Mouse (Mus musculus) heart, embryonic 11.5 days (tissue): Measurements from ENCODE around the gene Zfp282. TPM values are rescaled to one million over a fixed set of nuclear protein-coding genes. Genes with fewer than 3 reads are reported as not detected.
A peak's percentile ranks its signal among the peaks of the same experiment; 100 is the strongest.
"Not testable (repeated sequence)": the region's sequence is repeated elsewhere in the genome, so short reads cannot be mapped to it uniquely, and the experiment has no call there.

Source experiments
- ATAC-seq: fragments of 200-750 bp; cut with Nextera tagmentation; replicated peaks from 2 replicates; pipeline ENCODE4 v1.8.0; 2017; ENCODE audit warnings: moderate library complexity; ENCODE audit not compliant: insufficient number of reproducible peaks, low FRiP score, low TSS enrichment
- H3K27ac ChIP-seq: fragments of 300-500 bp; sonication (generic); 2 replicates; pipeline ENCODE4 v1.5.1; 2014; ENCODE audit warnings: mild to moderate bottlenecking, low read depth, low read length
- H3K27me3 ChIP-seq: fragments of 300-500 bp; sonication (generic); 2 replicates; pipeline ENCODE4 v1.6.1; 2014; ENCODE audit warnings: mild to moderate bottlenecking, low read length, mixed read lengths; ENCODE audit not compliant: control insufficient read depth, insufficient read depth
- H3K36me3 ChIP-seq: fragments of 300-500 bp; sonication (generic); 2 replicates; pipeline ENCODE4 v1.6.1; 2014; ENCODE audit warnings: mild to moderate bottlenecking, low read length, moderate library complexity, mixed read lengths; ENCODE audit not compliant: control insufficient read depth, insufficient read depth
- H3K4me1 ChIP-seq: fragments of 300-500 bp; sonication (generic); 2 replicates; pipeline ENCODE4 v1.6.1; 2014; ENCODE audit warnings: low read length; ENCODE audit not compliant: control insufficient read depth, insufficient read depth
- H3K4me2 ChIP-seq: fragments of 300-500 bp; sonication (generic); 2 replicates; pipeline ENCODE4 v1.6.1; 2014; ENCODE audit warnings: mild to moderate bottlenecking, moderate library complexity
- H3K4me3 ChIP-seq: fragments of 300-500 bp; sonication (generic); 2 replicates; pipeline ENCODE4 v1.5.1; 2014; ENCODE audit warnings: low read depth, low read length
- H3K9ac ChIP-seq: fragments of 300-500 bp; sonication (generic); 2 replicates; pipeline ENCODE4 v1.6.1; 2014; ENCODE audit warnings: mild to moderate bottlenecking, low read depth, low read length, moderate library complexity
- H3K9me3 ChIP-seq: fragments of 300-500 bp; sonication (generic); replicated peaks from 2 replicates; pipeline ENCODE4 v1.6.1; 2016; ENCODE audit warnings: low read length; ENCODE audit not compliant: control insufficient read depth
- WGBS: fragments of 180-500 bp; shearing (Covaris S2); extraction: QIAGEN DNeasy Blood & Tissue Kit; methylation state at CpG from one replicate; pipeline ENCODE4 v1.1.7; 2014; ENCODE audit not compliant: insufficient replicate concordance; 5-methylcytosine and 5-hydroxymethylcytosine counted together
- polyA plus RNA-seq: library from polyadenylated mRNA; unstranded; fragments of >200 nt; fragmentation: Nextera tagmentation; extraction: Ambion mirVana; gene quantifications from 2 replicates; pipeline ENCODE4 v1.2.1, GENCODE M21; 2014

Zfp282 gene
- polyA plus RNA-seq, 1 experiment from 2014 or later, result 6.0 TPM

GRCm38 (mm10) chr6:47841077-47841476 is 35.9 kb upstream of the Zfp282 start:
- WGBS, result 100% methylated on average over 1 of the region's 1 CpGs
- ATAC-seq, result no peak

GRCm38 (mm10) chr6:47841831-47842230 is 35.2 kb upstream of the Zfp282 start:
- no peaks in the 10 kb centered on the region for H3K36me3 ChIP-seq
- H3K4me3 ChIP-seq, result no peak overlapping the region
- no peaks in the 10 kb centered on the region for H3K27me3 ChIP-seq
- no peak overlapping the region for H3K27ac ChIP-seq
- no peak overlapping the region for H3K4me2 ChIP-seq
- WGBS, result 87% methylated on average over 2 of the region's 2 CpGs
- H3K4me1 ChIP-seq, result 0 out of 2 replicates have a peak, but pooled peaks cover 3% of the 10 kb centered on the region
- H3K9me3 ChIP-seq, result no peaks in the 10 kb centered on the region
- no peak overlapping the region for H3K9ac ChIP-seq
- ATAC-seq, result no peak

More at GRCm38 (mm10) chr6:47841077-47841476, 35.9 kb upstream of the Zfp282 start:
- no peaks in the 10 kb centered on the region for H3K9me3 ChIP-seq
- no peak overlapping the region for H3K27ac ChIP-seq
- no peaks in the 10 kb centered on the region for H3K27me3 ChIP-seq
- no peak overlapping the region for H3K4me3 ChIP-seq
- H3K4me1 ChIP-seq, result 0 out of 2 replicates have a peak, but pooled peaks cover 3% of the 10 kb centered on the region
- H3K9ac ChIP-seq, result no peak overlapping the region
- no peak overlapping the region for H3K4me2 ChIP-seq
- H3K36me3 ChIP-seq, result no peaks in the 10 kb centered on the region

DNA sequence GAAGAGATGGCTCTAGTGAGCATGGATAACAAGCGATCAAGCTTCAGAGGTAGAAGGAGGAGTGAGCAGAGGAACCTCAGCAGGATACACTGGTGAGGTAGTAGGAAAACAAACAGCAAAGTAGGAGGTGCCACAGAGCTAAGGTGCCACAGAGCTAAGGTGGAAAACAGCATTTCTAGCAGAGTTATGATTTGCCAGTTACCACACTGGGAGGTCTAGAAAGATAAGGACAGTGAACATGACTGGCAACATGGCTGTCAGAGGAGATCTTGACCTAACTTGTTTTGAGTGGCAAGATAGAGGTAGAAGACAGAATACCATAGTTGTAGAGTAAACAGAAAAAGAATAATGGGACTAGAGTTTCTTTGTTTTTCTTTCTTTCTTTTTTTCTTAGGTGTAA is 34.7 kb upstream of the Zfp282 start:
- Histone ChIP-seq H3K4me1 (0 out of 2 replicates have a peak, but pooled peaks cover 3% of the 10 kb centered on the region), H3K36me3 (no peaks in the 10 kb centered on the region), H3K9ac (no peak overlapping the region), H3K4me3 (no peak overlapping the region), H3K27ac (no peak overlapping the region), H3K27me3 (no peaks in the 10 kb centered on the region), H3K4me2 (no peak overlapping the region), H3K9me3 (no peaks in the 10 kb centered on the region)
- ATAC-seq, result no peak
- 86% methylated on average over 1 of the region's 1 CpGs for WGBS

DNA sequence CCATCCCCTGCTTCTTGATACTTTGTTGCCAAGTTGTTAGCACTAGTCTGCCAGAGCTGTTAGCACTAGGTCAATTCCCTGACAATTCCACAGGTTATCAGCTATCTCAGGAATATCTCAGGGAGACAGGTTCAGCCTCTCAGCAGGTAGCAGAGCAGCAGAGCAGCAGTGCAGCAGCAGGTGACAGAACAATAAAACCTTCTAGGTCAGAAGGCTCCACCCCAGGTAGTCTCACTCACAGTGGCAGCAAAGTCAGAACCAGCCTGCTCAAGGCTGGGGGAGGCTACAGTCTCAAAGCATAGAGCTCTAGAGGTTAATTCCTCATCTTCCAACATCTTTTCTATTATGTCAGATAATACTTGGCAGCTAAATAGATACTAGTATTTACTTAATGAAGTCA is 31.2 kb upstream of the Zfp282 start:
- no peak overlapping the region for H3K9ac ChIP-seq
- ATAC-seq, result no peak
- H3K27me3 ChIP-seq, result no peaks in the 10 kb centered on the region
- H3K4me1 ChIP-seq, result no peaks in the 10 kb centered on the region
- no peaks in the 10 kb centered on the region for H3K36me3 ChIP-seq
- H3K4me3 ChIP-seq, result no peak overlapping the region
- no peaks in the 10 kb centered on the region for H3K9me3 ChIP-seq
- H3K27ac ChIP-seq, result no peak overlapping the region
- H3K4me2 ChIP-seq, result no peak overlapping the region

GRCm38 (mm10) chr6:47857241-47857640 is 19.8 kb upstream of the Zfp282 start:
- Histone ChIP-seq H3K4me2 (no peak overlapping the region), H3K4me3 (no peak overlapping the region), H3K27ac (no peak overlapping the region), H3K9me3 (no peaks in the 10 kb centered on the region; the same call in 1 of the 2 replicates), H3K36me3 (peaks cover 3% of the 10 kb centered on the region; the same call in 1 of the 2 replicates), H3K9ac (no peak overlapping the region), H3K4me1 (no peaks in the 10 kb centered on the region), H3K27me3 (no peaks in the 10 kb centered on the region)
- 90% methylated on average over 6 of the region's 6 CpGs for whole genome bisulfite sequencing
- ATAC-seq, result no peak

DNA sequence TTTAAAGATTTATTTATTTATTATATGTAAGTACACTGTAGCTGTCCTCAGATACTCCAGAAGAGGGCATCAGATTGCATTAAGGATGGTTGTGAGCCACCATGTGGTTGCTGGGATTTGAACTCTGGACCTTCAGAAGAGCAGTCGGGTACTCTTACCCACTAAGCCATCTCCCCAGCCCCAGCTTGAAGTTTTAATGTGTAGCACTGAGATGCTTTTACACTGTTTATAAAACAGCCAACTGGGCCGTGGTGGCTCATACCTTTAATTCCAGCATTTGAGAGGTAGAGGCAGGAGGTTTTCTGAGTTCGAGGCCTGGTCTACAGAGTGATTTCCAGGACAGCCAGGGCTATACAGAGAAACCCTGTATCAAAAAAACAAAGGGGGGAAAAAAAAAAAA is 19.3 kb upstream of the Zfp282 start:
- 77% methylated on average over 3 of the region's 3 CpGs for WGBS
- not testable (repeated sequence) for ATAC-seq, H3K4me1 ChIP-seq, H3K27me3 ChIP-seq, H3K27ac ChIP-seq, H3K9ac ChIP-seq, H3K4me2 ChIP-seq, H3K9me3 ChIP-seq, H3K36me3 ChIP-seq, H3K4me3 ChIP-seq

DNA sequence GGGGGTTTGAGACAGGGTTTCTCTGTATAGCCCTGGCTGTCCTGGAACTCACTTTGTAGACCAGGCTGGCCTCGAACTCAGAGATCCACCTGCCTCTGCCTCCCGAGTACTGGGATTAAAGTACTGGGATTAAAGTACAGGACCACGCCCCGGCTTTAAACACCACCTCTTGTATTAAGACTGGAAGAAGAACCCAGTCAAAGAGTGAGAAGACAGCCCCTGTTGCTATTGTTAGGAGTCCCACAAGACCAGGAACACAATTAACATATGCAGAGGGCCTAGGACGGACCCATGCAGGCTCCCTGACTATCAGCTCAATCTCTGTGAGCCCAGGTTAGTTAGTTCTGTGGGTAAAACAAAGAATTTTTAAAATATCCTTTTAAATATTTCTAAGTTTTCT is 4.7 kb upstream of the Zfp282 start:
- H3K9ac ChIP-seq, result no peak overlapping the region
- H3K4me2 ChIP-seq, result no peak overlapping the region
- H3K36me3 ChIP-seq, result no peaks in the 10 kb centered on the region
- no peak overlapping the region for H3K4me3 ChIP-seq
- no peak overlapping the region for H3K27ac ChIP-seq
- no peaks in the 10 kb centered on the region for H3K9me3 ChIP-seq
- no peaks in the 10 kb centered on the region for H3K4me1 ChIP-seq
- no peaks in the 10 kb centered on the region; the same call in 1 of the 2 replicates for H3K27me3 ChIP-seq
- WGBS, result 80% methylated on average over 5 of the region's 5 CpGs
- ATAC-seq, result no peak

DNA sequence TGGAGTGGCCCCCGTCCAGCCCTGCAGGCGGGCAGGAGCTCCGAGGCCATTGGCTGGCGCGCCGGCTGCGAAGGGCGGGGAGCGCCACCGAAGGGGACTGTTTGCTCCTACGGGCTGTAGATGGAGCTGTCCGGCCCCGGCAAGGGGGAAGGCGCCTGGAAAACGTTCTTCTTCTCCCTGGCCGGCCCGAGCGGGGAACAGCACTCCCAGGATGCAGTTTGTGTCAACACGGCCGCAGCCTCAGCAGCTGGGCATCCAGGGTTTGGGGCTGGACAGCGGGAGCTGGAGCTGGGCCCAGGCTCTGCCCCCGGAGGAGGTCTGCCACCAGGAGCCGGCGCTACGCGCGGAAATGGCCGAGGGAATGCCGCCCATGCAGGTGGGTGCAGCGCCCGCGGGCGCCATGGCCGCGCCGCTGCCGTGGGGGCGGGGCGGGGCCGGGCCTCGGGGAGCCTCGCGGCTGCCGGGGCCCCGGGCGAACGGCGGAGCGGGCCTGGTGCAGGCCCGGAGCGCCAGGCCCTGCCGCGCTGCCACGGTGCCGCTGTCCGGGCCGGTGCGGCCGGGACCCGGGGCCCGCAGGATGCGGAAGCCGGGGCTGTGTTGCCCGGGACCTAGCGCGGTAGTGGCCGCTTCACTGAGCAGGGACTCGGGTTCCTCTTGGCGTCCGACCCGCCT is 593 bp downstream of the Zfp282 start:
- Histone ChIP-seq H3K9me3 (no peaks in the 10 kb centered on the region), H3K4me3 (peak overlapping the region; percentile 91), H3K36me3 (peaks cover 5% of the 10 kb centered on the region; the same call in 1 of the 2 replicates), H3K27me3 (no peaks in the 10 kb centered on the region), H3K4me2 (peak overlapping the region; percentile 87), H3K27ac (peak overlapping the region; percentile 96), H3K9ac (peak overlapping the region; percentile 93), H3K4me1 (peaks cover 12% of the 10 kb centered on the region)
- ATAC-seq, result peak; percentile 92
- WGBS, result under 1% methylated on average over 63 of the region's 71 CpGs

DNA sequence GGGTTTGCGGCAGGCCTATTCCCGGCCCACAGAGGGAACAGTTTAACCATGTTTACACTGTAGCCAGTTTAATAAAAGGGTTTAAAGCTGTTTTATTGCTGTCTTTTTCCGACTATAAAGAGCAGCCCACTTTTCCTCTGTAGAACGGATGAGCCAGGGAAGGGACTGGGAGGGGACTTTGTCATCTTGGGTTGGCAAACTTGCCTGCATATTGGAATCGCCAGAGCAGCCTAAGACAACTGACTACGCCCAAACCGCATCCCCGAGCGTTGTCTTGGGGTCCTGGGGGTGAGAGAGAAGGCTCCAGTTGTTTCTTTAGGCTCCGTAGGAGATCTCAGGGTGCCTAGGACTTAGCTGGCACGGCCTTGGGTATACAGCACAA is 1.1 kb downstream of the Zfp282 start:
- no peak for ATAC-seq

More for the DNA sequence above, 1.1 kb downstream of the Zfp282 start:
- H3K9ac ChIP-seq, result peak overlapping the region; percentile 93
- H3K36me3 ChIP-seq, result peaks cover 6% of the 10 kb centered on the region; the same call in 1 of the 2 replicates
- peak overlapping the region; percentile 87 for H3K4me2 ChIP-seq
- H3K4me3 ChIP-seq, result peak overlapping the region; percentile 91
- H3K9me3 ChIP-seq, result no peaks in the 10 kb centered on the region
- no peaks in the 10 kb centered on the region for H3K27me3 ChIP-seq
- 2% methylated on average over 11 of the region's 11 CpGs for WGBS
- peak overlapping the region; percentile 96 for H3K27ac ChIP-seq
- H3K4me1 ChIP-seq, result peaks cover 12% of the 10 kb centered on the region
